Mouse (Mus musculus): ENCODE measurements around the gene Aaed1. TPM values are rescaled to one million over a fixed set of nuclear protein-coding genes. Genes with fewer than 3 reads are reported as not detected.
"Not testable (repeated sequence)": the region's sequence is repeated elsewhere in the genome, so short reads cannot be mapped to it uniquely, and the experiment has no call there.

The Aaed1 gene
- total RNA-seq, 2 experiments from 2014 or later = 35.1 to 41.0 TPM

- DNase-seq = no peak
These were observed 3.5 kb downstream of the Aaed1 start for GRCm38 (mm10) chr13:64309036-64309435.

GRCm38 (mm10) chr13:64307508-64307907, 5.0 kb downstream of the Aaed1 start:
- no peak for DNase-seq

- DNase-seq = peak; percentile 20
These were observed 6.4 kb downstream of the Aaed1 start for GRCm38 (mm10) chr13:64306078-64306477.

GRCm38 (mm10) chr13:64299069-64299468, 13.4 kb downstream of the Aaed1 start:
- DNase-seq = no peak

- no peak for DNase-seq
These were observed 25.7 kb downstream of the Aaed1 start for GRCm38 (mm10) chr13:64286791-64287190.

- DNase-seq = no peak
These were observed 26.2 kb downstream of the Aaed1 start for GRCm38 (mm10) chr13:64286321-64286720.

- DNase-seq = no peak
These were observed 27.8 kb downstream of the Aaed1 start for GRCm38 (mm10) chr13:64284676-64285075.

- DNase-seq = no peak
These were observed 31.6 kb downstream of the Aaed1 start for GRCm38 (mm10) chr13:64280940-64281339.

- DNase-seq = no peak
These were observed 36.8 kb downstream of the Aaed1 start for GRCm38 (mm10) chr13:64275754-64276127.

- DNase-seq = peak; percentile 43
These were observed 37.4 kb downstream of the Aaed1 start, which contains the start of gene Cdc14b for GRCm38 (mm10) chr13:64274879-64275753. TSS of gene Cdc14b (minus strand) at chr13:64275290.

GRCm38 (mm10) chr13:64273891-64274844, 38.3 kb downstream of the Aaed1 start:
- DNase-seq = no peak

- DNase-seq = no peak
These were observed 39.2 kb downstream of the Aaed1 start for GRCm38 (mm10) chr13:64273352-64273751.

GRCm38 (mm10) chr13:64268384-64268783, 44.1 kb downstream of the Aaed1 start:
- no peak for DNase-seq

- peak; percentile 56 for DNase-seq
These were observed 45.4 kb downstream of the Aaed1 start for GRCm38 (mm10) chr13:64267151-64267550.

- no peak for DNase-seq
These were observed 47.9 kb downstream of the Aaed1 start for GRCm38 (mm10) chr13:64264586-64264985.

- DNase-seq = no peak
These were observed 52.6 kb downstream of the Aaed1 start for GRCm38 (mm10) chr13:64259903-64260302.

- DNase-seq = no peak
These were observed 54.0 kb downstream of the Aaed1 start for GRCm38 (mm10) chr13:64258516-64258821.

- DNase-seq = no peak
These were observed 54.5 kb downstream of the Aaed1 start for GRCm38 (mm10) chr13:64257814-64258515.

- no peak for DNase-seq
These were observed 55.3 kb downstream of the Aaed1 start for GRCm38 (mm10) chr13:64257010-64257813.

GRCm38 (mm10) chr13:64254185-64254584, 58.3 kb downstream of the Aaed1 start:
- DNase-seq = not testable (repeated sequence)

GRCm38 (mm10) chr13:64253697-64254096, 58.8 kb downstream of the Aaed1 start:
- no peak for DNase-seq
